Mouse (Mus musculus) forebrain, embryonic 16.5 days (tissue): ENCODE data around the gene Wnt9b. TPM values are rescaled to one million over a fixed set of nuclear protein-coding genes. Genes with fewer than 3 reads are reported as not detected.

Experiments used
- ATAC-seq: fragments of 200-750 bp; cut with Nextera tagmentation; 2 replicates; pipeline ENCODE4 v1.8.0; 2017; ENCODE audit warnings: mild to moderate bottlenecking, moderate library complexity
- H3K27ac ChIP-seq: fragments of 300-500 bp; sonication (generic); 2 replicates; pipeline ENCODE4 v1.5.1; 2014; ENCODE audit warnings: low read length, control low read depth
- H3K27me3 ChIP-seq: fragments of 300-500 bp; sonication (generic); replicated peaks from 2 replicates; pipeline ENCODE4 v1.6.1; 2014; ENCODE audit warnings: low read length; ENCODE audit not compliant: control insufficient read depth, insufficient read depth
- H3K36me3 ChIP-seq: fragments of 300-500 bp; sonication (generic); 2 replicates; pipeline ENCODE4 v1.6.1; 2014; ENCODE audit not compliant: control insufficient read depth, insufficient read depth
- H3K4me1 ChIP-seq: fragments of 300-500 bp; sonication (generic); replicated peaks from 2 replicates; pipeline ENCODE4 v1.6.1; 2014; ENCODE audit warnings: low read length; ENCODE audit not compliant: control insufficient read depth, insufficient read depth
- H3K4me2 ChIP-seq: fragments of 300-500 bp; sonication (generic); 2 replicates; pipeline ENCODE4 v1.6.1; 2014; ENCODE audit warnings: mild to moderate bottlenecking, low read length, control low read depth
- H3K4me3 ChIP-seq: fragments of 300-500 bp; sonication (generic); replicated peaks from 2 replicates; pipeline ENCODE4 v1.5.1; 2014; ENCODE audit warnings: mild to moderate bottlenecking, low read length, control low read depth
- H3K9ac ChIP-seq: fragments of 300-500 bp; sonication (generic); replicated peaks from 2 replicates; pipeline ENCODE4 v1.6.1; 2014; ENCODE audit warnings: low read depth, low read length, control low read depth
- H3K9me3 ChIP-seq: fragments of 300-500 bp; sonication (generic); 2 replicates; pipeline ENCODE4 v1.6.1; 2016; ENCODE audit warnings: low read length; ENCODE audit not compliant: control insufficient read depth
- WGBS: fragments of 180-500 bp; shearing (Covaris S2); extraction: QIAGEN DNeasy Blood & Tissue Kit; methylation state at CpG from one replicate; pipeline ENCODE4 v1.1.7; 2014; 5-methylcytosine and 5-hydroxymethylcytosine counted together
- polyA plus RNA-seq: library from polyadenylated mRNA; unstranded; fragments of >200 nt; fragmentation: Nextera tagmentation; extraction: Ambion mirVana; gene quantifications from 2 replicates; pipeline ENCODE4 v1.2.1, GENCODE M21; 2015

Wnt9b gene
- polyA plus RNA-seq, 1 experiment from 2014 or later = 0.16 TPM

DNA sequence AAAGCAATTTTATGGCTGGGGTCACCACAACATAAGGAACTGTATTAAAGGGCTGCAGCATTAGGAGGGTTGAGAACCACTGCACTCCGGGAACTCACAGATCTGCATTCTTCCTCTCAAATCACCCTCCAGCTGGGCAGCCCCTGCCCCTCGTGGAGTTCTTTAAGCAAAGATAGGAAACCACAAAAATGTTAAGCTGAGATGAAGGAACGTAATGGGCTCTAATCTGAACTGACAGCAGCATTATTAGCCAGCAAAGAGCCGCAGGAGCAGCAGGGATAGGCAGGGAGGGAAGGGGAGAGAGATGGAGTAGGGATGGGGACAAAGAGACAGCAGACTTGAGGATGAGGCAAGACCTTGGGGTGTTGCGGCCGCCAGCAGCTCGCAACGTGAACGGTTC is 32.6 kb downstream of the Wnt9b start:
- Histone ChIP-seq H3K36me3 (no peaks in the 10 kb centered on the region), H3K4me3 (no peak overlapping the region), H3K27me3 (no peaks in the 10 kb centered on the region), H3K9ac (no peak overlapping the region), H3K27ac (no peak overlapping the region), H3K4me1 (peaks cover 7% of the 10 kb centered on the region), H3K4me2 (no peak overlapping the region), H3K9me3 (no peaks in the 10 kb centered on the region)
- no peak for ATAC-seq
- WGBS = 34% methylated on average over 9 of the region's 9 CpGs

DNA sequence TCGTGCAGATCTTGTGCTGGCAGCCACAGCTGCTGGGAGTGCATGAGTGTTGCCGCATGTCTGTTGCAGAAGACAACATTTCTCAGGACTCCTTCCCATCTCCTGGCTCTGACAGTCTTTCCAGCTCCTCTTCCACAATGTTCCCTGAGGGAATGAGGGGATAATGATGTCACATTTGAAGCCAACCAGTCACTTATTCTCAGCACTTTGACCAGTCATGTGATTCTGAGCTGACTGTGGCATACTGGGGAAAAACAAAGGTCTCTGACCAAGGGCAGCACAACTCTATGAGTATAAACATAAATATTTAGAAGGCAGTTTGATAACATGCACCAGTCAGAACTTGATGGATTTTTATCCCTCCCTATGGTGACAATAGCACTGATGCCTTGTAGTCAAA is 35.5 kb downstream of the Wnt9b start:
- no peak overlapping the region for H3K9ac ChIP-seq
- no peaks in the 10 kb centered on the region for H3K36me3 ChIP-seq
- no peak overlapping the region for H3K27ac ChIP-seq
- no peak overlapping the region for H3K4me3 ChIP-seq
- no peaks in the 10 kb centered on the region for H3K4me1 ChIP-seq
- no peaks in the 10 kb centered on the region for H3K27me3 ChIP-seq
- no peak overlapping the region for H3K4me2 ChIP-seq
- 84% methylated on average over 2 of the region's 2 CpGs for WGBS
- ATAC-seq = no peak
- H3K9me3 ChIP-seq = no peaks in the 10 kb centered on the region

DNA sequence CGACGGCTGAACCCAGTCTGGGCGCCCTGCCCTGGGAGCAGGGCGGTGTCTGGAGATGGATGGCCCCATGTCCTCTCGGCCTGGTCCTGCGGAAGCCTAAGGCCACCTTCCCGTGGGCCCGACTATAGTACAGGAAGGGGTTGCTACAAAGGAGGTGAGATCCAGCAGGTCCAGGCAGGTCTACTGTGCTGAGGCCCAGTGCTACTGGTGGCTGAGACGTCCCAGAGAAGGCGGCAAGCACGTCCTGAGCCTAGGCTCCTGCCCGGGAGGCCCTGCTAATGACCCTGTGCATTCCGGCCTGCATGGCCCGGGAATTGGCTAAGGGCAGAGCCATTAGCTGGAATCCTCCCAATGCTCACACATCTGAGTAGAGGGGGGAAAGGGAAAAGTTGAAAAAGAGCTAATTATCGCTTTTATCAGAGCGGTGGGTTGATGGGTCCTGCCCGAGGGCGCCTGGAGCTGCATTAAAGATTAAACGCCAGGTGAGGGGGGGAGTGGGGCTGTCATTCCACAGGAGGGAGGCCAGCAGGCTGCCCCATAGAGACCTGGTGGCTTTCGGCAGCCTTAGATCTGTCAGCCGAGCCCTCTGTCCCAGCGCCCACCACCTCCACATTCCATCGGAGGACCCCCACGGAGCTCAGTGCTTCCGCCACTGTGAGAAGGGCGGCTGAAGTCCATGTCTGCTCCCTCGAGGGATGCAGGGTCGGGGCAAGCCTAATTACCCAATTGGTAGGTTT is 37.6 kb downstream of the Wnt9b start:
- Histone ChIP-seq H3K4me2 (no peak overlapping the region), H3K4me3 (no peak overlapping the region), H3K4me1 (no peaks in the 10 kb centered on the region), H3K27ac (no peak overlapping the region), H3K36me3 (no peaks in the 10 kb centered on the region), H3K27me3 (no peaks in the 10 kb centered on the region), H3K9me3 (no peaks in the 10 kb centered on the region), H3K9ac (no peak overlapping the region)
- WGBS = 57% methylated on average over 28 of the region's 28 CpGs
- no peak for ATAC-seq

DNA sequence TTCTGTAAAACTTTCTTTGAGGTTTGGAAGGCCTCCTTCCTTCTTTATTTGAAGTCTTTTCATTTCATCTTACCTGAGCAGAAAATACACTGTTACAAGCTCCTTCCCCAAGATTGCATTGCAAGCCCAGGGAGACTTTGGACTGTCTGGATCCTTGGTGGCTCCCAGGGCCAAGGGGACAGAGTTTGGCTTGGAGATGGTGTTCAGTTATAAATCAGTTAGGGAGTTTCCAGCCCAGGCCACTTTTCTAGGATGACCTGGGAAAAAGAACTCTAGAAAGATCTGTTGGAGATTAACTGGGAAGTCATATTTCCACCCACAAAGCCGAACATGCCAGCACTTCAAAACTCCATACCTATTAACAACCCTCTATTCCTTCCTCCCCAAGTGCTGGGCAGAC is 39.6 kb downstream of the Wnt9b start:
- no peaks in the 10 kb centered on the region for H3K9me3 ChIP-seq
- no peaks in the 10 kb centered on the region for H3K36me3 ChIP-seq
- H3K27me3 ChIP-seq = no peaks in the 10 kb centered on the region
- no peaks in the 10 kb centered on the region for H3K4me1 ChIP-seq
- WGBS = 93% methylated on average over 1 of the region's 1 CpGs
- no peak overlapping the region for H3K4me2 ChIP-seq
- H3K4me3 ChIP-seq = no peak overlapping the region
- no peak for ATAC-seq
- H3K27ac ChIP-seq = no peak overlapping the region
- no peak overlapping the region for H3K9ac ChIP-seq

DNA sequence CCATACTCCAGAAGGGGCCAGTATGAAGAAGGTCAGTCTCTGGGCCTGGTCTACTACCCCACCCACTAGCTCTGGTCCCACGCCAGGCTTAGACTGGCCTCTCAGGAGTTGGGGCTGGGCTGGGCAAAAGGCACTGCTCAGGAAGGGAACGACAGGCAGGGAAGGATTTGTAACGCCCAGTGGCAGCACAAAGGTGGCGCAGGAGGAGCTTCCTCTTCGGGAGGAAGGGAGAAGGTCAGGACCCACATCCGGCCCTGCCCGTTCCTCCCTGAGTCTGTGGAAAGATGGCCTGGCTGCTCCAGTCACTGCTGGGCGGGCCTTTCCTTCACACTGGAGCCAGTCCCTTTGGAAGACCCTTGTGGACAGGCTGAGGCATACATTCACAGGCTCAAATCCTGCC is 42.6 kb downstream of the Wnt9b start:
- Histone ChIP-seq H3K36me3 (no peaks in the 10 kb centered on the region), H3K27me3 (no peaks in the 10 kb centered on the region), H3K9me3 (no peaks in the 10 kb centered on the region), H3K4me3 (no peak overlapping the region), H3K27ac (no peak overlapping the region), H3K4me2 (no peak overlapping the region), H3K9ac (no peak overlapping the region), H3K4me1 (no peaks in the 10 kb centered on the region)
- 61% methylated on average over 8 of the region's 8 CpGs for WGBS
- no peak for ATAC-seq

DNA sequence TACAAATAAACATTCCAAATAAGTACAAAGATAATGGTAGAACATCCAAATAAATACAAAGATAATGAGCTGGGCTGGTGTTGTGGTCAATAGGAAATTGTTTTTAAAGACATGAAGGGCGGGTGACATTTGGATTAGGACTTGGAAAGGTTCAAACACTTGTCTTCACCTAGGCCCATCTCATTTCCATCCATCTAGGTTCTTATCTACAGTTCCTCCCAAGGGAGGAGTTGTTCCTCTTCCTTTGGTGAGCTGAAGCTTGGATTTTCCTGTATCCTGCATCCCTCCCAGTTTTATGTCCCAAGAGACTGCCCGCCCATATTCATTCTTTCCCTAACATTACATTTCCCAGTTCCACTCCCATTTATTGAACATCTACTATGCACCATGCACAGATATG is 51.4 kb downstream of the Wnt9b start:
- peak overlapping the region; percentile 54 for H3K4me2 ChIP-seq
- no peaks in the 10 kb centered on the region for H3K9me3 ChIP-seq
- 68% methylated on average over 2 of the region's 2 CpGs for WGBS
- peak overlapping the region; percentile 98 for H3K27ac ChIP-seq
- H3K27me3 ChIP-seq = no peaks in the 10 kb centered on the region
- peak overlapping the region; percentile 78 for H3K9ac ChIP-seq
- H3K36me3 ChIP-seq = no peaks in the 10 kb centered on the region
- ATAC-seq = no peak; the same call in 1 of the 2 replicates
- H3K4me1 ChIP-seq = peaks cover 5% of the 10 kb centered on the region
- H3K4me3 ChIP-seq = peak overlapping the region; percentile 72

DNA sequence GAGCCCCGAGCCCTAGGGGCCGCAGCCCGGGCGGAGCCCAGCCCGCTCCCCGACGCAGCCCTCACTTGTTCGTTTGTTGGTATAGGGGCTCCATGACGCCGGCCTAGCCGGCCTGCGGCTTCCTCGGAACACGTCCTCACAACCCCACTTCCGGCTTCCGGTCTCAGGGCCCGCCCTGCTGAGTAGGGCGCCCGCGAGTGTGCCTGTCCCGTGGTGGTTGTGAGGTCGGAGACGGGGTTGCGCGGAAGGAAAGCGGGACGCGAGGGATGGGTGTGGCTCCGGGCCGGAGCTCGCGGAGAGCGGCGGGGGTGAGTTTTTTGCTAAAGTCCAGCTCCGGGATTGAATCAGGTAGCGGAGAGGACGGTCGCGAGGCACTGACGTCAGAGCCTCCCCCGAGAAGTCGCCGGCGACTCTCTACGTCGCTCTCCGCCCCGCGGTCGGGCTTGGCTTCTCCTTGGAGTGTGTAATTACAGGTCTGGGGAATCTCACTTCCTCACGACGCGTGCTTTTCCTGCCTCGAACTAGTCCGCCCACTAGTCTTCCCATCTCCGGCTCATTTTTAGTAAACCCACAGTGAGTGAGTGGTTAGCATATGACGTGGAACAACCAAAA is 52.0 kb downstream of the Wnt9b start, which contains the start of gene Gosr2:
Gosr2 (minus strand) TSS at position 334 of the 612 bp plus-strand sequence.
- Histone ChIP-seq H3K9me3 (no peaks in the 10 kb centered on the region), H3K4me3 (peak within 1 kb of the TSS; percentile 72), H3K4me1 (peaks cover 5% of the 10 kb centered on the region), H3K36me3 (no peaks in the 10 kb centered on the region), H3K27me3 (no peaks in the 10 kb centered on the region), H3K9ac (peak within 1 kb of the TSS; percentile 78), H3K4me2 (peak within 1 kb of the TSS; percentile 69), H3K27ac (peak within 1 kb of the TSS; percentile 98)
- WGBS = under 1% methylated on average over 56 of the region's 57 CpGs
- ATAC-seq = peak; percentile 97

DNA sequence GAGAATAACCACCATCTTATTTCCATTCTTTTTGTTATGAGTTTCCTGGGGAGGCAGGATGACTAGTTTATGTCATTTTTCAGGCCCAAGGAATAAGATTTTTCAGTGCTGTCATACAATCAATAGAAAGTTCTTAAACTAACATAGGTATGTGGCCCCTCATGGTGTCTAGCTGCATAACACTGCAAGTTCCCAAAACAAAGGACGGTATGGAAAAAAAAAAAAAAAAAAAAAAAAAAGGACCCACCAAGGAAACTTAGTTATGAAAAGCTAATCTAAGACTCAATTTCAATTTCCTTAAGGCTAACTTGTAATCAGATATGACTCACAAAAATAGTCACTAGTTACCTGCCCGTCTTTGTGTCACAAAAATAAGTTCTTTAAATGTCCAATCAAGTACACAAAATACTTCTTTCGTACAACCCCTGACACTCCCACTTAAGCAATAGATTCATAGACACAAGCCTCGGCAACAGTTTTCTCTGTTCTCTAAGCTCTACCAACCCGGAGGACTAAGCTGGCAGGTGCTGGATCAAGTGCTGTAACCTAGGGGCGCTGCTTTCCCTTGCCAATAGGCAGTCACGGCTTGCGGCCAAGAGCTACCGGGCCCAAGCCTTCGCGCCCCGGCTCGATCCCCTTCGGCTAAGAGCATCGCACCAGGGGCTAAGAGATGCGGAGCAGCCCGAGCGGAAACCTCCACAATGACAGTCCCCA is 52.6 kb downstream of the Wnt9b start:
- Histone ChIP-seq H3K4me3 (peak overlapping the region; percentile 72), H3K27ac (peak overlapping the region; percentile 98), H3K9me3 (no peaks in the 10 kb centered on the region), H3K27me3 (no peaks in the 10 kb centered on the region), H3K36me3 (no peaks in the 10 kb centered on the region), H3K9ac (peak overlapping the region; percentile 78), H3K4me2 (peak overlapping the region; percentile 69), H3K4me1 (peaks cover 5% of the 10 kb centered on the region)
- ATAC-seq = peak; percentile 54; the same call in 1 of the 2 replicates
- WGBS = 1% methylated on average over 18 of the region's 18 CpGs

DNA sequence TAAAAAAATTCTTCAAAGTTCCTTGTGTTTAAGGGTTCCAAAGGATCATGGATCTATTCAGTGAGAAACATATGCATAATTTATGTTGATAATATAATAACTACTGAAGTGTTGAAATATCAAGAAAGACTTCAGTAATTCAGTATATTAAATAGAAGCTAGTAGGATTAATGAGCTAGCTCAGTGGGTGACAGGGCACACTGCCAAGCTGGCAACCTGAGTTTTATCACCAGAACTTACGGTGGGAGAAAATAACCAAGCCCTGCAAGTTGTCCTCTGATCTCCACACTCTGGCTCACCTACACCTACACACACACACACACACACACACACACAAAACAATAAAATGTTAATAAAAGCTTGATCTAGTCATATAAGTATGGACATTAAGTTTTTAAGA is 56.4 kb downstream of the Wnt9b start:
- H3K9me3 ChIP-seq = no peaks in the 10 kb centered on the region
- H3K4me2 ChIP-seq = no peak overlapping the region
- H3K36me3 ChIP-seq = no peaks in the 10 kb centered on the region
- no peak overlapping the region for H3K9ac ChIP-seq
- H3K4me1 ChIP-seq = peaks cover 4% of the 10 kb centered on the region
- ATAC-seq = no peak
- no peaks in the 10 kb centered on the region for H3K27me3 ChIP-seq
- no peak overlapping the region for H3K27ac ChIP-seq
- WGBS = 37% methylated on average over 1 of the region's 1 CpGs
- no peak overlapping the region for H3K4me3 ChIP-seq
